Mouse (Mus musculus): Measurements from ENCODE around the gene Ttc34.

- TF ChIP-seq POLR2A (IDR thresholded peaks at IDR 0.05; ENCODE audit: insufficient read length, low read depth) (no peak), E2F4 (IDR thresholded peaks at IDR 0.05; ENCODE audit: insufficient read depth) (no peak), USF1 (IDR thresholded peaks at IDR 0.05; ENCODE audit: low read depth) (no peak), TCF12 (IDR thresholded peaks at IDR 0.05; ENCODE audit: insufficient read depth, poor library complexity, severe bottlenecking) (no peak), MYOD1 (IDR thresholded peaks at IDR 0.05; ENCODE audit: control insufficient read depth in 1 of 3, insufficient read length in 2 of 3, low read depth in 2 of 3) (no peak), CEBPB (IDR thresholded peaks at IDR 0.05; ENCODE audit: insufficient read depth, poor library complexity, severe bottlenecking) (no peak), POLR2AphosphoS2 (IDR thresholded peaks at IDR 0.05; ENCODE audit: insufficient read length, low read depth) (no peak)
These were observed 49.1 kb upstream of the Ttc34 start for GRCm38 (mm10) chr4:154787960-154788702.

Data from myocyte (in vitro differentiated cells).